13 mouse cellular contexts compared by ENCODE assay signal in the genomic region with DNA sequence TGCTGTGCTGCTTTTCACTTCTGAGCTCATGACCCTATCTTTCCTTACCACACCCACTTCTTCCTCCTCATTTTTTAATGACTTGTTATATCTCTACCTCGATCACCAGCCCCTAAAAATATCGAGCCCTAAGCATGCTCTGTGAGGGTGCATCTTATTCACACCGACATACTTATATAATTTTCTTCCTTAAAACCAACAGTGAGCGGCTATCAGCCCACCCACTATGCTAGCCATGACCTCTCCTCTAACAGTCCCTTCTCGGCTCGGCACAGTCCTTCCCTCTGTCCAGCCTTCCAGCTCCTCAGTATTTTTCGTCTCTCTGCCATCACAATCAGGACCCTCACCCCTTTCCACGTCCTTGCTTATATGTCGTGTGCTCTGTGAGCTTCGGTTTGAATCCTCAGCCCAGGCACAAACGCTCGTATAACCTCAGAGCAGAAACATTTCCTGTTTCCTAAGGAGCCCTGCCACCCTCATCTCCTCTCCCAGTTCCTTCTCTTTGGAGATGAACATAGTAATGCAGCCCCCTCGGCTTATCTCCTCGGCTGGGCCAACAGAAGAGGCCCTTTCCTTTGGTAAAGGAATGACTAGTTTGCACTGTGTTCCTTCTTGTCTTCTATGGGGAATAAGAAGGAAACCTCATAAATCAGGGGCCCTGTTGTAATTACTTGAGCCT.
DNase-seq lines count a peak whose midpoint lies in the region; ATAC-seq and TF ChIP-seq lines count a peak whose summit lies in the region.
"Had no signal": no experiment of that assay in that cellular context is flagged by ENCODE, and none has a peak within 500 bp of the region (broad histone marks: within the 10 kb centered on the region; RNA-seq: fewer than 3 reads in every experiment).

No protein-coding gene starts in this region.

- peaks cover 8% of the 10 kb centered on the region for H3K4me1 ChIP-seq in heart, embryonic 10.5 days
- peaks cover 27% of the 10 kb centered on the region for H3K4me1 ChIP-seq in kidney, embryonic 15.5 days
- peaks cover 41% of the 10 kb centered on the region for H3K4me1 ChIP-seq in limb, embryonic 12.5 days (replicated peaks)

- no peaks in the 10 kb centered on the region for H3K9me3 ChIP-seq in heart, embryonic 10.5 days
- no peaks in the 10 kb centered on the region for H3K9me3 ChIP-seq in kidney, embryonic 15.5 days (replicated peaks)
- H3K9me3 ChIP-seq in limb, embryonic 12.5 days = no peaks in the 10 kb centered on the region
- H3K9me3 ChIP-seq: G1E had no signal

- no peak for TF ChIP-seq CTCF in brain, embryonic 14.5 days (IDR thresholded peaks at IDR 0.05; ENCODE audit: borderline replicate concordance, extremely low read depth, insufficient read depth, insufficient read length)

- peak; percentile 24; the same call in 1 of the 2 replicates for ATAC-seq in kidney, embryonic 15.5 days (replicated peaks; ENCODE audit: low FRiP score)
- ATAC-seq in limb, embryonic 12.5 days (ENCODE audit: insufficient number of reproducible peaks, insufficient read depth, low FRiP score, low TSS enrichment, low read depth) = no peak

- no peak for DNase-seq in heart, embryonic 10.5 days (ENCODE audit: low spot score)
- DNase-seq in heart, postnatal 14 days = no peak
- DNase-seq in kidney, postnatal 36 days = no peak
- peak; percentile 5 for DNase-seq in brain, embryonic 14.5 days (ENCODE audit: low read depth)
- DNase-seq in left cerebral cortex, adult 9 months (ENCODE audit: low spot score in 2 of 2) = no peak
- DNase-seq: cerebellum, adult 11 months; kidney, adult 9 months; right cerebral cortex, postnatal 4 days; thymus, postnatal 14 days had no signal

- intact Hi-C loops in heart, postnatal 14 days (cut with DNase I) = no loop called here

- WGBS in heart, embryonic 10.5 days = 26% methylated on average over 14 of the region's 14 CpGs
- 41% methylated on average over 14 of the region's 14 CpGs for WGBS in kidney, embryonic 15.5 days
- WGBS in limb, embryonic 12.5 days = 25% methylated on average over 14 of the region's 14 CpGs

- H3K27ac ChIP-seq in heart, embryonic 10.5 days = peak overlapping the region; percentile 65
- no peak overlapping the region for H3K27ac ChIP-seq in kidney, embryonic 15.5 days
- H3K27ac ChIP-seq in limb, embryonic 12.5 days = peak overlapping the region; percentile 56; the same call in 1 of the 2 replicates
- H3K27ac ChIP-seq: hindbrain, embryonic 14.5 days had no signal

- H3K4me2 ChIP-seq in kidney, embryonic 15.5 days = no peak overlapping the region
- peak overlapping the region; percentile 23 for H3K4me2 ChIP-seq in limb, embryonic 12.5 days
- H3K4me2 ChIP-seq: hindbrain, embryonic 14.5 days had no signal

- TF ChIP-seq POLR2A in brain, embryonic 14.5 days (IDR thresholded peaks at IDR 0.05; ENCODE audit: borderline replicate concordance, extremely low read depth, insufficient read depth, insufficient read length, poor library complexity, severe bottlenecking) = no peak

- no peaks in the 10 kb centered on the region for H3K36me3 ChIP-seq in heart, embryonic 10.5 days
- H3K36me3 ChIP-seq in kidney, embryonic 15.5 days = no peaks in the 10 kb centered on the region
- H3K36me3 ChIP-seq in limb, embryonic 12.5 days = no peaks in the 10 kb centered on the region
- H3K36me3 ChIP-seq: G1E had no signal

- peak overlapping the region; percentile 8; the same call in 1 of the 2 replicates for H3K4me3 ChIP-seq in heart, embryonic 10.5 days
- H3K4me3 ChIP-seq in kidney, embryonic 15.5 days (replicated peaks) = no peak overlapping the region
- no peak overlapping the region for H3K4me3 ChIP-seq in limb, embryonic 12.5 days (replicated peaks)

- no peak overlapping the region for H3K9ac ChIP-seq in kidney, embryonic 15.5 days
- no peak overlapping the region for H3K9ac ChIP-seq in limb, embryonic 12.5 days (replicated peaks)
- H3K9ac ChIP-seq: hindbrain, embryonic 14.5 days had no signal

- H3K27me3 ChIP-seq in heart, embryonic 10.5 days (ENCODE audit: insufficient read depth, poor library complexity, severe bottlenecking) = peaks cover 4% of the 10 kb centered on the region; the same call in 1 of the 2 replicates
- no peaks in the 10 kb centered on the region for H3K27me3 ChIP-seq in kidney, embryonic 15.5 days
- peaks cover 16% of the 10 kb centered on the region; the same call in 1 of the 2 replicates for H3K27me3 ChIP-seq in limb, embryonic 12.5 days
